Mouse (Mus musculus): ENCODE measurements around the gene Crhr1. TPM values are rescaled to one million over a fixed set of nuclear protein-coding genes. Genes with fewer than 3 reads are reported as not detected.
"Not testable (repeated sequence)": the region's sequence is repeated elsewhere in the genome, so short reads cannot be mapped to it uniquely, and the experiment has no call there.

The Crhr1 gene
- total and polyA plus RNA-seq, 3 experiments: not detected

GRCm38 (mm10) chr11:104206573-104206972, 73.9 kb downstream of the Crhr1 start:
- Histone ChIP-seq H3K9ac (ENCODE audit: low read depth, low read length) (no peak overlapping the region), H3K4me3 (no peak overlapping the region), H3K27me3 (ENCODE audit: control insufficient read depth, insufficient read depth, low read length) (peaks cover 2% of the 10 kb centered on the region; the same call in 1 of the 2 replicates), H3K4me1 (ENCODE audit: control insufficient read depth, insufficient read depth, low read length) (no peaks in the 10 kb centered on the region), H3K36me3 (ENCODE audit: control insufficient read depth, insufficient read depth, low read length) (no peaks in the 10 kb centered on the region), H3K79me2 (replicated peaks; ENCODE audit: control insufficient read depth, insufficient read depth, low read length) (no peaks in the 10 kb centered on the region), H3K27ac (no peak overlapping the region)
- 50% methylated on average over 4 of the region's 4 CpGs for WGBS
- TF ChIP-seq EP300 (IDR thresholded peaks at IDR 0.05; ENCODE audit: insufficient read depth, low read depth, low read length) (no peak), CTCF (IDR thresholded peaks at IDR 0.05) (no peak), POLR2A (IDR thresholded peaks at IDR 0.05; ENCODE audit: insufficient read depth, low read depth, low read length) (no peak)
- intact Hi-C loops (cut with DNase I): no loop called here
- no peak for DNase-seq

- no peaks in the 10 kb centered on the region for H3K79me2 ChIP-seq (replicated peaks; ENCODE audit: control insufficient read depth, insufficient read depth, low read length)
- H3K4me1 ChIP-seq (ENCODE audit: control insufficient read depth, insufficient read depth, low read length): no peaks in the 10 kb centered on the region
- intact Hi-C loops (cut with DNase I): no loop called here
- TF ChIP-seq POLR2A (IDR thresholded peaks at IDR 0.05; ENCODE audit: insufficient read depth, low read depth, low read length): no peak
- TF ChIP-seq EP300 (IDR thresholded peaks at IDR 0.05; ENCODE audit: insufficient read depth, low read depth, low read length): no peak
- TF ChIP-seq CTCF (IDR thresholded peaks at IDR 0.05): no peak
- no peak overlapping the region for H3K9ac ChIP-seq (ENCODE audit: low read depth, low read length)
- H3K27me3 ChIP-seq (ENCODE audit: control insufficient read depth, insufficient read depth, low read length): peaks cover 2% of the 10 kb centered on the region; the same call in 1 of the 2 replicates
- WGBS: 61% methylated on average over 3 of the region's 3 CpGs
- no peak overlapping the region for H3K4me3 ChIP-seq
- DNase-seq: no peak
- H3K36me3 ChIP-seq (ENCODE audit: control insufficient read depth, insufficient read depth, low read length): no peaks in the 10 kb centered on the region
- H3K27ac ChIP-seq: no peak overlapping the region
Measured at GRCm38 (mm10) chr11:104209041-104209440, 76.4 kb downstream of the Crhr1 start.

- 80% methylated on average over 6 of the region's 6 CpGs for WGBS
Measured at GRCm38 (mm10) chr11:104211251-104211650, 78.6 kb downstream of the Crhr1 start.

GRCm38 (mm10) chr11:104214128-104214527, 81.5 kb downstream of the Crhr1 start:
- H3K27me3 ChIP-seq (ENCODE audit: control insufficient read depth, insufficient read depth, low read length); H3K27ac ChIP-seq; H3K36me3 ChIP-seq (ENCODE audit: control insufficient read depth, insufficient read depth, low read length); H3K9ac ChIP-seq (ENCODE audit: low read depth, low read length); DNase-seq; H3K4me1 ChIP-seq (ENCODE audit: control insufficient read depth, insufficient read depth, low read length); intact Hi-C loops (cut with DNase I); H3K79me2 ChIP-seq (replicated peaks; ENCODE audit: control insufficient read depth, insufficient read depth, low read length); H3K4me3 ChIP-seq: not testable (repeated sequence)
- WGBS: 90% methylated on average over 5 of the region's 5 CpGs

More at GRCm38 (mm10) chr11:104211251-104211650, 78.6 kb downstream of the Crhr1 start:
- Histone ChIP-seq H3K79me2 (replicated peaks; ENCODE audit: control insufficient read depth, insufficient read depth, low read length) (no peaks in the 10 kb centered on the region), H3K27ac (no peak overlapping the region), H3K4me1 (ENCODE audit: control insufficient read depth, insufficient read depth, low read length) (no peaks in the 10 kb centered on the region), H3K4me3 (no peak overlapping the region), H3K36me3 (ENCODE audit: control insufficient read depth, insufficient read depth, low read length) (no peaks in the 10 kb centered on the region), H3K9ac (ENCODE audit: low read depth, low read length) (no peak overlapping the region), H3K27me3 (ENCODE audit: control insufficient read depth, insufficient read depth, low read length) (peaks cover 2% of the 10 kb centered on the region; the same call in 1 of the 2 replicates)
- DNase-seq: no peak
- intact Hi-C loops (cut with DNase I): no loop called here
- TF ChIP-seq EP300 (IDR thresholded peaks at IDR 0.05; ENCODE audit: insufficient read depth, low read depth, low read length) (no peak), CTCF (IDR thresholded peaks at IDR 0.05) (no peak), POLR2A (IDR thresholded peaks at IDR 0.05; ENCODE audit: insufficient read depth, low read depth, low read length) (no peak)

GRCm38 (mm10) chr11:104218075-104218474, 85.4 kb downstream of the Crhr1 start:
- no peaks in the 10 kb centered on the region for H3K36me3 ChIP-seq (ENCODE audit: control insufficient read depth, insufficient read depth, low read length)
- TF ChIP-seq EP300 (IDR thresholded peaks at IDR 0.05; ENCODE audit: insufficient read depth, low read depth, low read length) (no peak), POLR2A (IDR thresholded peaks at IDR 0.05; ENCODE audit: insufficient read depth, low read depth, low read length) (no peak), CTCF (IDR thresholded peaks at IDR 0.05) (no peak)
- no peak overlapping the region for H3K9ac ChIP-seq (ENCODE audit: low read depth, low read length)
- intact Hi-C loops (cut with DNase I): no loop called here
- WGBS: 49% methylated on average over 3 of the region's 3 CpGs
- DNase-seq: no peak
- no peaks in the 10 kb centered on the region for H3K27me3 ChIP-seq (ENCODE audit: control insufficient read depth, insufficient read depth, low read length)
- no peaks in the 10 kb centered on the region for H3K4me1 ChIP-seq (ENCODE audit: control insufficient read depth, insufficient read depth, low read length)
- H3K79me2 ChIP-seq (replicated peaks; ENCODE audit: control insufficient read depth, insufficient read depth, low read length): no peaks in the 10 kb centered on the region
- H3K27ac ChIP-seq: no peak overlapping the region
- H3K4me3 ChIP-seq: no peak overlapping the region

GRCm38 (mm10) chr11:104220291-104220690, 87.6 kb downstream of the Crhr1 start:
- Histone ChIP-seq H3K27ac (no peak overlapping the region), H3K4me3 (no peak overlapping the region), H3K79me2 (replicated peaks; ENCODE audit: control insufficient read depth, insufficient read depth, low read length) (no peaks in the 10 kb centered on the region), H3K4me1 (ENCODE audit: control insufficient read depth, insufficient read depth, low read length) (no peaks in the 10 kb centered on the region), H3K36me3 (ENCODE audit: control insufficient read depth, insufficient read depth, low read length) (no peaks in the 10 kb centered on the region), H3K27me3 (ENCODE audit: control insufficient read depth, insufficient read depth, low read length) (no peaks in the 10 kb centered on the region), H3K9ac (ENCODE audit: low read depth, low read length) (no peak overlapping the region)
- no peak for DNase-seq
- intact Hi-C loops (cut with DNase I): no loop called here
- WGBS: 77% methylated on average over 4 of the region's 4 CpGs
- TF ChIP-seq EP300 (IDR thresholded peaks at IDR 0.05; ENCODE audit: insufficient read depth, low read depth, low read length): no peak
- TF ChIP-seq POLR2A (IDR thresholded peaks at IDR 0.05; ENCODE audit: insufficient read depth, low read depth, low read length): no peak
- TF ChIP-seq CTCF (IDR thresholded peaks at IDR 0.05): no peak
